Mouse (Mus musculus) liver, adult 2 months (tissue): ENCODE data around the gene Hapln2.

Source experiments
- CTCF ChIP-seq: fragments of 200-500 bp; IDR thresholded peaks from 2 replicates; pipeline ENCODE4 v1.5.1; 2011; ENCODE audit warnings: low read depth, low read length, control low read depth
- POLR2A ChIP-seq: fragments of 200-500 bp; IDR thresholded peaks from 2 replicates; pipeline ENCODE4 v1.6.1; 2011; ENCODE audit warnings: low read length, control low read depth; ENCODE audit not compliant: insufficient read depth; ENCODE audit errors: extremely low read depth

DNA sequence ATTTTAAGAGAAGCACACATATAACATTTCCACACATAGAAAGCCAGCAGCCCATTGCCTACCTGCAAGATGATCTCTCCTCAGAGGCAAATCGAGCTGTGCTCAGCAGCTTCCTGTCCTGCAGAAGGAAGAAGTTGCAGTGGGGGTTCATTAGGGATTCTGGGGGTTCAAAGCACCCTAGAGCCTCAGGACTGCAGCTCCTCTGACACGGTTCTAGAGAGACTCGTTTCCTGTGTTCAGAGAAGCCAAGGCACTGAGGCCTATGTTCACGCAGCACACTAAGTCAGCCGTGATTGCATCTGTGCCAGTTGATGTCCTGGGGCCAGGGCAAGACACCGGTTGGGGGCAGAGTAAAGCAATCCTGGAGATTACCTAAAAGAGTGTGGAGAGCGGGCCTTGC, 560 bp downstream of the Hapln2 start:
- TF ChIP-seq POLR2A: no peak
- no peak for TF ChIP-seq CTCF
